Mouse (Mus musculus) embryonic stem cell, embryonic (primary cell): ENCODE measurements at regions not wholly inside any gene's neighbourhood (a gene's known extent, or its start where the extent isn't known, plus 50 kb on each side); places are given as distances from the start of the nearest gene placed in this dataset.
"Not testable (repeated sequence)": the region's sequence is repeated elsewhere in the genome, so short reads cannot be mapped to it uniquely, and the experiment has no call there.

Experiments used
- CTCF ChIA-PET, 4 experiments: fragments of 300-600 bp in 2 of 4; fragments of 350-600 bp in 2 of 4; sonication (Branson Sonifier 250); formaldehyde crosslinking; loops; one replicate each; lab custom pipeline; 2022; ENCODE audit warnings: inconsistent platforms in 2 of 4; lab: Charles Lee
- POLR2A ChIA-PET, 4 experiments: fragments of 300-600 bp in 2 of 4; fragments of 350-600 bp in 2 of 4; sonication (Branson Sonifier 250); formaldehyde crosslinking; loops; one replicate each; lab custom pipeline; 2022; ENCODE audit warnings: antibody characterized with exemption in 4 of 4, inconsistent platforms in 1 of 4; lab: Charles Lee

GRCm38 (mm10) chr13:72409238-72409965 lies 219.2 kb upstream of the Irx2 start:
- POLR2A ChIA-PET = no interaction called here

GRCm38 (mm10) chr13:72412656-72413055 lies 216.0 kb upstream of the Irx2 start:
- ChIA-PET POLR2A (no interaction called here), CTCF (no interaction called here)

More at GRCm38 (mm10) chr13:72409238-72409965, 219.2 kb upstream of the Irx2 start:
- CTCF ChIA-PET = no interaction called here

- ChIA-PET CTCF (no interaction called here), POLR2A (no interaction called here)
These were observed 211.6 kb upstream of the Irx2 start for GRCm38 (mm10) chr13:72416981-72417380.

- CTCF ChIA-PET = no interaction called here
- POLR2A ChIA-PET = no interaction called here
These were observed 210.8 kb upstream of the Irx2 start for GRCm38 (mm10) chr13:72417816-72418215.

- CTCF ChIA-PET = no interaction called here
- POLR2A ChIA-PET = no interaction called here
These were observed 210.3 kb upstream of the Irx2 start for GRCm38 (mm10) chr13:72418285-72418684.

GRCm38 (mm10) chr13:72419532-72419931 lies 209.1 kb upstream of the Irx2 start:
- ChIA-PET CTCF (no interaction called here), POLR2A (no interaction called here)

- POLR2A ChIA-PET = no interaction called here
- CTCF ChIA-PET = no interaction called here
These were observed 202.7 kb upstream of the Irx2 start for GRCm38 (mm10) chr13:72425917-72426316.

- ChIA-PET CTCF (no interaction called here), POLR2A (no interaction called here)
These were observed 183.3 kb upstream of the Irx2 start for GRCm38 (mm10) chr13:72445336-72445735.

GRCm38 (mm10) chr13:72448458-72449058 lies 180.1 kb upstream of the Irx2 start:
- CTCF ChIA-PET = no interaction called here
- POLR2A ChIA-PET = no interaction called here

GRCm38 (mm10) chr13:72495353-72495752 lies 133.3 kb upstream of the Irx2 start:
- ChIA-PET CTCF (no interaction called here), POLR2A (interaction anchor here in 1 of 4 experiments (0.5 kb wide), 1 partner anchor 149 kb away, joined by 3 read pairs; no protein-coding TSS in a partner anchor)

- ChIA-PET CTCF (interaction anchor here in 1 of 4 experiments (0.5 kb wide), 1 partner anchor 29 kb away, joined by 3 read pairs; no protein-coding TSS in a partner anchor), POLR2A (no interaction called here)
These were observed 131.6 kb upstream of the Irx2 start for GRCm38 (mm10) chr13:72497036-72497435.

GRCm38 (mm10) chr13:72497521-72497920 lies 131.1 kb upstream of the Irx2 start:
- POLR2A ChIA-PET = no interaction called here

GRCm38 (mm10) chr13:72505954-72506353 lies 122.7 kb upstream of the Irx2 start:
- POLR2A ChIA-PET = interaction anchor here in 1 of 4 experiments (0.5 kb wide), 1 partner anchor 1577 kb away, joined by 5 read pairs; no protein-coding TSS in a partner anchor
- CTCF ChIA-PET = no interaction called here

More at GRCm38 (mm10) chr13:72497521-72497920, 131.1 kb upstream of the Irx2 start:
- CTCF ChIA-PET = no interaction called here

GRCm38 (mm10) chr13:72538633-72539032 lies 90.0 kb upstream of the Irx2 start:
- ChIA-PET CTCF (no interaction called here), POLR2A (no interaction called here)

- ChIA-PET CTCF (no interaction called here), POLR2A (no interaction called here)
These were observed 86.9 kb upstream of the Irx2 start for GRCm38 (mm10) chr13:72541706-72542105.

- ChIA-PET CTCF (interaction anchor here in 1 of 4 experiments (0.6 kb wide), 1 partner anchor 601 kb away, joined by 11 read pairs; no protein-coding TSS in a partner anchor), POLR2A (no interaction called here)
These were observed 70.7 kb upstream of the Irx2 start for GRCm38 (mm10) chr13:72557951-72558350.

- POLR2A ChIA-PET = no interaction called here
- CTCF ChIA-PET = no interaction called here
These were observed 56.7 kb upstream of the Irx2 start for GRCm38 (mm10) chr13:72571871-72572270.

- POLR2A ChIA-PET = no interaction called here
These were observed 55.8 kb upstream of the Irx2 start for GRCm38 (mm10) chr13:72572846-72573245.

GRCm38 (mm10) chr13:72574126-72574525 lies 54.5 kb upstream of the Irx2 start:
- POLR2A ChIA-PET = not testable (repeated sequence)
- CTCF ChIA-PET = interaction anchor here in 2 of 4 experiments (0.6 to 0.7 kb wide), 3 partner anchors 607 to 877 kb away, joined by 3 to 14 read pairs (median 3); no protein-coding TSS in a partner anchor

More at GRCm38 (mm10) chr13:72572846-72573245, 55.8 kb upstream of the Irx2 start:
- CTCF ChIA-PET = interaction anchor here in 2 of 4 experiments (0.5 kb wide), 2 partner anchors 608 to 1324 kb away, joined by 4 to 6 read pairs; no protein-coding TSS in a partner anchor

GRCm38 (mm10) chr13:72576485-72576884 lies 52.1 kb upstream of the Irx2 start:
- CTCF ChIA-PET = interaction anchor here in 1 of 4 experiments (1.7 kb wide), 1 partner anchor 1569 kb away, joined by 3 read pairs; no protein-coding TSS in a partner anchor
- POLR2A ChIA-PET = no interaction called here
